Mouse (Mus musculus): ENCODE measurements around the gene Gm10160.

- TF ChIP-seq CTCF (IDR thresholded peaks at IDR 0.05; ENCODE audit: low read depth) (no peak), EP300 (IDR thresholded peaks at IDR 0.05; ENCODE audit: low read depth) (no peak)
These were observed 26.8 kb downstream of the Gm10160 start for GRCm38 (mm10) chr7:81828681-81829378.

All from liver, embryonic 14.5 days (tissue).